Mouse (Mus musculus) erythroblast, embryonic 14.5 days (primary cell): Measurements from ENCODE around the gene Rassf1.

Experiments used
- GATA1 ChIP-seq: IDR thresholded peaks from 2 replicates; pipeline ENCODE4 v1.6.1; 2012; ENCODE audit warnings: low read length, inconsistent platforms, mixed read lengths
- TAL1 ChIP-seq: IDR thresholded peaks from 3 replicates; pipeline ENCODE4 v1.6.1; 2012; ENCODE audit warnings: low read length, inconsistent platforms, mixed read lengths

GRCm38 (mm10) chr9:107599433-107599832 is 48.1 kb downstream of the Rassf1 start:
- TF ChIP-seq GATA1 = no peak
- TF ChIP-seq TAL1 = no peak
